Mouse (Mus musculus): Measurements from ENCODE around the gene Zfp865. TPM values are rescaled to one million over a fixed set of nuclear protein-coding genes. Genes with fewer than 3 reads are reported as not detected.
"Not testable (repeated sequence)": the region's sequence is repeated elsewhere in the genome, so short reads cannot be mapped to it uniquely, and the experiment has no call there.

The Zfp865 gene
- polyA plus RNA-seq, 1 experiment from 2014 or later = 6.9 TPM

DNA sequence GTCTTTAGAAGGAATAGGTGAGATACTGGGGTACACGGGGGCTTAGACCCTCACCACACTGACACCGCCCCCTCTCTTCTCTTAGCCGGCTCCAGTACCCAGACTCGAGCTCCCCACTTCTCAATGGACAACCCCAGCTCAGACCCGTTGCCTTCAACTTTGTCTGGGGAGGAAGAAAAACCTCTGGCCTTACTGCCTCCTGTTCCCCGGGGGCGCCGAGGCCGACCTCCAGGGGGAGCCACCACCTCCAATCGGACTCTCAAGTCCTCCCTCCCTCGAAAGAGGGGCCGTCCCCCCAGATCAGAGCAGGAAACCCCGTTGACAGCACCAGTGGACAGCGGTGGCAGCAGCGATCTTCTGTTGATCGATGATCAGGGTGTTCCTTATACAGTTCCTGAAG, 2.8 kb upstream of the Zfp865 start:
- H3K36me3 ChIP-seq = peaks cover 11% of the 10 kb centered on the region
- peaks cover 10% of the 10 kb centered on the region for H3K4me1 ChIP-seq
- H3K9me3 ChIP-seq = no peaks in the 10 kb centered on the region
- 90% methylated on average over 16 of the region's 16 CpGs for WGBS
- H3K9ac ChIP-seq = no peak overlapping the region
- ATAC-seq (ENCODE audit: low FRiP score, low read depth) = no peak
- H3K27me3 ChIP-seq (replicated peaks) = no peaks in the 10 kb centered on the region
- no peak overlapping the region for H3K27ac ChIP-seq
- H3K4me2 ChIP-seq (replicated peaks) = no peak overlapping the region
- H3K4me3 ChIP-seq = no peak overlapping the region

DNA sequence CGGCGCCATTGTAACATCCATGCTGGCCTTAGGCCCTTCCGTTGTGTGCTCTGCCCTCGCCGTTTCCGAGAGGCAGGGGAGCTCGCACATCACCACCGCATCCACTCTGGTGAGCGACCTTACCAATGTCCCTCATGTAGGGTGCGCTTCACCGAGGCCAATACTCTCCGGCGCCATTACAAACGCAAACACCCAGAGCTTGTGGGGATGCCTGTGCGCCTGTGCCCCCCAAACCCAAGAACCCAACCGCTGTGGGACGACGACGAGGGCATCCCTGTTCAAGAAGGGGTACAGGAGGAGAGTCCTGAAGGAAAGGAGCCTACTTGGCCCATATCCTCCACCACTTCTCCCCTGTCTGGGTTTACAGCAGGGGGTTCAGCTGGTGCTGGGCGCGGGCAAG, 2.2 kb upstream of the Zfp865 start:
- Histone ChIP-seq H3K27me3 (replicated peaks) (no peaks in the 10 kb centered on the region), H3K27ac (no peak overlapping the region), H3K36me3 (peaks cover 11% of the 10 kb centered on the region), H3K4me2 (replicated peaks) (no peak overlapping the region), H3K9ac (no peak overlapping the region), H3K9me3 (no peaks in the 10 kb centered on the region), H3K4me3 (no peak overlapping the region), H3K4me1 (peaks cover 10% of the 10 kb centered on the region)
- 97% methylated on average over 21 of the region's 21 CpGs for WGBS
- ATAC-seq (ENCODE audit: low FRiP score, low read depth) = no peak

DNA sequence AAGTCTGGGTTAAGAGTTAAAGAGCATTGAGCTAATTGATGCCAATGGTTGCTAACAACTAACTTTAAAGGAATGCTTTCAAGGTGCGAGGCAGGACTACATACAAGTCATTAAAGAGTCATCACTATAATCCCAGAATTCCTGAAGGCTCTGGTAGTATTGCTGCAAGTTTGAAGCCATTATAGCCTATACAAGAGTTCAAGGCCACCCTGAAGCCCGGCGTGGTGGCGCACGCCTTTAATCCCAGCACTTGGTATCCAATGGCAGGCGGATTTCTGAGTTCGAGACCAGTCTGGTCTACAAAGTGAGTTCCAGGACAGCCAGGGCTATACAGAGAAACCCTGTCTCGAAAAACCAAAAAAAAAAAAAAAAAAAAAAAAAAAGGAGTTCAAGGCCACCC, 600 bp upstream of the Zfp865 start:
- H3K4me1 ChIP-seq = peaks cover 10% of the 10 kb centered on the region
- not testable (repeated sequence) for ATAC-seq (ENCODE audit: low FRiP score, low read depth); H3K27me3 ChIP-seq (replicated peaks); H3K27ac ChIP-seq; H3K9ac ChIP-seq; H3K9me3 ChIP-seq
- WGBS = 28% methylated on average over 8 of the region's 8 CpGs
- peak overlapping the region; percentile 87 for H3K4me3 ChIP-seq
- H3K36me3 ChIP-seq = peaks cover 27% of the 10 kb centered on the region
- peak overlapping the region; percentile 83 for H3K4me2 ChIP-seq (replicated peaks)

DNA sequence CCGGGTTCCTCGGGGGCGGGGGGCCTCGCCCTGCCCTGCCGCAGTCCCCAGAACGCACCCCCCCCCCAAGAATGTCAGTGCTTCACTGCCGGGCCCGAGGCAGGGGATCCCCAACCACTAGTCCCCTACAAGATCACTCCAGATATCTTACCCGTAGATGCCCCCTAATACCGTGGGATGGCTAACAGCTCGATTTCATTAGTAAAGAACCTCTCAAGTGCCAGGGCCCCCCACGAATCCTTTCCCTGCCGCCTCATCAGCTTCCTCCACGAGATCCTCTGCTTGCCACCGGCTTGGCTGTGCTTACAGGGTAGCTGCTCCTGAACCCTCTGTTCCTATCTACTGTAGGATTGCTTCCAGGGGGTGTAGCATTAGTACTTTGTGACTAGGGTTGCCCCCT, 509 bp downstream of the Zfp865 start:
- ATAC-seq (ENCODE audit: low FRiP score, low read depth) = peak; percentile 19
- Histone ChIP-seq H3K27ac (peak overlapping the region; percentile 83), H3K4me3 (peak overlapping the region; percentile 87), H3K27me3 (replicated peaks) (no peaks in the 10 kb centered on the region), H3K4me1 (peaks cover 10% of the 10 kb centered on the region), H3K9me3 (no peaks in the 10 kb centered on the region), H3K4me2 (replicated peaks) (peak overlapping the region; percentile 83), H3K36me3 (peaks cover 28% of the 10 kb centered on the region), H3K9ac (peak overlapping the region; percentile 95)
- WGBS = under 1% methylated on average over 14 of the region's 15 CpGs

DNA sequence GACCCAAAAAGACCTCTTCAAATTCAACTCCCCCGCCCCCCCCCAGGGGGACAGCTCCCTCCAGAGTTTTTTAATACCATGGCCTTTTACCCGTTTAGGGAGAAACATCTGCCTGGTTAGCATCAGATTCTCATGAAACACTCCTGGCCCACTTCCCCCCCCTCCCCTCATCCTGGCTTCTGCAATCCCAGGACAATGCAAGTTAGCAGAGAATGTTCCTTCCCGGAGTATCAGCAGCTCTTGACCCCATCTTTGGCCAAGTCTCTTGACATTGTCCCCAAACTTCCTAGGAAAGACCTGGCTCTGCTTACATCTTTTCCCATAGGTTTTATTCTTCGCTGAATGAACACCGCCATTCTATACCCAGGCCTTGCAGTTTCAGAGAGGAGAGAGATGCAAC, 1.0 kb downstream of the Zfp865 start:
- Histone ChIP-seq H3K9ac (peak overlapping the region; percentile 95), H3K27me3 (replicated peaks) (no peaks in the 10 kb centered on the region), H3K27ac (no peak overlapping the region), H3K4me1 (peaks cover 10% of the 10 kb centered on the region), H3K4me3 (peak overlapping the region; percentile 87), H3K9me3 (no peaks in the 10 kb centered on the region), H3K36me3 (peaks cover 28% of the 10 kb centered on the region), H3K4me2 (replicated peaks) (peak overlapping the region; percentile 83)
- 55% methylated on average over 5 of the region's 5 CpGs for WGBS
- no peak for ATAC-seq (ENCODE audit: low FRiP score, low read depth)

DNA sequence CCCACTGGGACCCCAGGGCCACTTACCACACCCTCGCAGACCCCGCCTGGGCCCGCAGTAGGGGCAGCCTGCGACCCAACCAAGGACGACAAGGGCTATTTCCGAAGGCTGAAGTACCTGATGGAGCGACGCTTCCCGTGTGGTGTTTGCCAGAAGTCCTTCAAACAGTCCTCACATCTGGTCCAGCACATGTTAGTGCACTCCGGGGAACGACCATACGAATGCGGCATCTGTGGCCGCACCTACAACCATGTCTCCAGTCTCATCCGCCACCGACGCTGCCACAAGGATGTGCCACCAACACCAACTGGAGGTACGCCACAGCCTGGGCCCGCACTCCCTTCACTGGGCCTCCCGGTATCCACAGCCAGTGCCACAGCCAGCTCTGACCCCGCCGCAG, 9.4 kb downstream of the Zfp865 start:
- no peak overlapping the region for H3K9ac ChIP-seq
- no peak overlapping the region for H3K4me3 ChIP-seq
- peaks cover 75% of the 10 kb centered on the region for H3K36me3 ChIP-seq
- peaks cover 31% of the 10 kb centered on the region for H3K9me3 ChIP-seq
- no peaks in the 10 kb centered on the region for H3K4me1 ChIP-seq
- H3K27me3 ChIP-seq (replicated peaks) = no peaks in the 10 kb centered on the region
- no peak overlapping the region for H3K27ac ChIP-seq
- no peak for ATAC-seq (ENCODE audit: low FRiP score, low read depth)
- 95% methylated on average over 22 of the region's 22 CpGs for WGBS
- no peak overlapping the region for H3K4me2 ChIP-seq (replicated peaks)

DNA sequence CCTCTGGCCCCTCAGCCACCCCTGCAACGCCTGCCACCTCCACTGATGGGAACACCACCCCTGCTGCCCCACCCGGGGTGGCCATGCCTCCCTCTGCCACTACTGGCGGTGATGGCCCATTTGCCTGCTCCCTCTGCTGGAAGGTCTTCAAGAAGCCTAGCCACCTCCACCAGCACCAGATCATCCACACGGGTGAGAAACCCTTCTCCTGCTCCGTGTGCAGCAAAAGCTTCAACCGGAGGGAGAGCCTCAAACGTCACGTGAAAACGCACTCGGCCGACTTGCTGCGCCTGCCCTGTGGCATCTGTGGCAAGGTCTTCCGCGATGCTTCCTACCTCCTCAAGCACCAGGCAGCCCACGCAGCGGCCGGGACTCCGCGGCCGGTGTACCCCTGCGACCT, 9.8 kb downstream of the Zfp865 start:
- no peak overlapping the region for H3K4me3 ChIP-seq
- no peaks in the 10 kb centered on the region for H3K4me1 ChIP-seq
- peaks cover 31% of the 10 kb centered on the region for H3K9me3 ChIP-seq
- WGBS = 92% methylated on average over 21 of the region's 21 CpGs
- H3K36me3 ChIP-seq = peaks cover 78% of the 10 kb centered on the region
- H3K4me2 ChIP-seq (replicated peaks) = no peak overlapping the region
- no peak overlapping the region for H3K9ac ChIP-seq
- no peak overlapping the region for H3K27ac ChIP-seq
- ATAC-seq (ENCODE audit: low FRiP score, low read depth) = no peak
- no peaks in the 10 kb centered on the region for H3K27me3 ChIP-seq (replicated peaks)

DNA sequence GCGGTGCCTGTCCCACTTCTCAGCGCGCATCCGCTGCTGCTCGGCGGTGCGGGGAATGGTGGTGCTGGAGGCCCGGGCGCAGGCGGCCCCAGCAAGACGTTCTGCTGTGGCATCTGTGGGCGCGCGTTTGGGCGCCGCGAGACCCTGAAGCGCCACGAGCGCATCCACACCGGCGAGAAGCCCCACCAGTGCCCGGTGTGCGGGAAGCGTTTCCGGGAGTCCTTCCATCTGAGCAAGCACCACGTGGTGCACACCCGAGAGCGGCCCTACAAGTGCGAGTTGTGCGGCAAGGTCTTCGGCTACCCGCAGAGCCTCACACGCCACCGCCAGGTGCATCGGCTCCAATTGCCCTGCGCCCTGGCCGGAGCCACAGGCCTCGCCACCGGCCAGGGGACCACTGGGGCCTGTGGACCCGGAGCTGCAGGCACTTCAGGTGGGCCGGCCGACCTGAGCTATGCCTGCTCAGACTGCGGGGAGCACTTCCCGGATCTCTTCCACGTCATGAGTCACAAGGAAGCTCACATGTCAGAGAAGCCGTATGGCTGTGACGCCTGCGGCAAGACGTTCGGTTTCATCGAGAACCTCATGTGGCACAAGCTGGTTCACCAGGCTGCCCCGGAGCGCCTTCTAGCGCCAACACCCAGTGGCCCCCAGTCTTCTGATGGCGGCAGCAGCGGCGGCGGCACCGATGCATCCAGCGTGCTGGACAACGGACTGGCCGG, 10.5 kb downstream of the Zfp865 start:
- Histone ChIP-seq H3K9ac (no peak overlapping the region), H3K9me3 (peaks cover 31% of the 10 kb centered on the region), H3K27me3 (replicated peaks) (no peaks in the 10 kb centered on the region), H3K4me1 (no peaks in the 10 kb centered on the region), H3K4me2 (replicated peaks) (no peak overlapping the region), H3K4me3 (no peak overlapping the region), H3K27ac (no peak overlapping the region), H3K36me3 (peaks cover 85% of the 10 kb centered on the region)
- no peak for ATAC-seq (ENCODE audit: low FRiP score, low read depth)
- WGBS = 80% methylated on average over 63 of the region's 63 CpGs

DNA sequence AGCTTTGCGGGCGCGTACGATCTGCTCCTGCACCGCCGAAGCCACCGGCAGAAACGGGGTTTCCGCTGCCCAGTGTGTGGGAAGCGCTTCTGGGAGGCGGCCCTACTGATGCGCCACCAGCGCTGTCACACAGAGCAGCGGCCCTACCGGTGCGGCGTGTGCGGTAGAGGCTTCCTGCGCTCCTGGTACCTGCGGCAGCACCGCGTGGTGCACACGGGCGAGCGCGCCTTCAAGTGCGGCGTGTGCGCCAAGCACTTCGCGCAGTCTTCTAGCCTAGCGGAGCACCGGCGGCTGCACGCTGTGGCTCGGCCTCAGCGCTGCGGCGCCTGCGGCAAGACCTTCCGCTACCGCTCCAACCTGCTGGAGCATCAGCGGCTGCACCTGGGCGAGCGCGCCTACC, 11.3 kb downstream of the Zfp865 start:
- Histone ChIP-seq H3K27me3 (replicated peaks) (no peaks in the 10 kb centered on the region), H3K27ac (no peak overlapping the region), H3K9ac (no peak overlapping the region), H3K4me1 (no peaks in the 10 kb centered on the region), H3K4me3 (no peak overlapping the region), H3K4me2 (replicated peaks) (no peak overlapping the region), H3K9me3 (peaks cover 31% of the 10 kb centered on the region), H3K36me3 (peaks cover 91% of the 10 kb centered on the region)
- 69% methylated on average over 46 of the region's 46 CpGs for WGBS
- ATAC-seq (ENCODE audit: low FRiP score, low read depth) = 0 out of 2 replicates have a peak, but pooled peaks have one; percentile 5

DNA sequence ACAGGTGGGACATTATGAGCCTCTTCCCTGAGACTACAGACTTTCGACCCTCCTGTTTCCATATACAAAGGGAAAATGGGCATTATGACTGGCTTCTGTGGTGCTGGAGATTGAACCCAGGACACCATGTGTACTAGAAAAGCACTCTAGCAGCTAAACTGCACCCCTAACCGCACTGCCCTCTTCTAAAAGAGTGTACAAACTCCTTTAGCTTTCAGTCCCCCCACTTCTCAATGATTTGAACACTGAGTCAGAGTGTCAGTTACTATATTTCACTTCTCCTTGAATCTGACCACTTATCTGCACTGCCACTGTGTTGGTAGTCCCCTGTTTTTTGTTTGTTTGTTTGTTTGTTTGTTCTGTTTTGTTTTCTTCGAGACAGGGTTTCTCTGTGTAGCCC, 13.6 kb downstream of the Zfp865 start, which contains the start of gene 4632433K11Rik:
TSS of gene 4632433K11Rik (plus strand) at position 301 of the 400 bp plus-strand sequence.
- H3K4me1 ChIP-seq = no peaks in the 10 kb centered on the region; the same call in 1 of the 2 replicates
- peaks cover 73% of the 10 kb centered on the region for H3K36me3 ChIP-seq
- WGBS = 89% methylated on average over 3 of the region's 3 CpGs
- no peak for ATAC-seq (ENCODE audit: low FRiP score, low read depth)
- peaks cover 31% of the 10 kb centered on the region for H3K9me3 ChIP-seq
- no peak within 1 kb of the TSS for H3K4me3 ChIP-seq
- H3K9ac ChIP-seq = no peak within 1 kb of the TSS
- no peaks in the 10 kb centered on the region for H3K27me3 ChIP-seq (replicated peaks)
- H3K27ac ChIP-seq = no peak within 1 kb of the TSS
- H3K4me2 ChIP-seq (replicated peaks) = no peak within 1 kb of the TSS

DNA sequence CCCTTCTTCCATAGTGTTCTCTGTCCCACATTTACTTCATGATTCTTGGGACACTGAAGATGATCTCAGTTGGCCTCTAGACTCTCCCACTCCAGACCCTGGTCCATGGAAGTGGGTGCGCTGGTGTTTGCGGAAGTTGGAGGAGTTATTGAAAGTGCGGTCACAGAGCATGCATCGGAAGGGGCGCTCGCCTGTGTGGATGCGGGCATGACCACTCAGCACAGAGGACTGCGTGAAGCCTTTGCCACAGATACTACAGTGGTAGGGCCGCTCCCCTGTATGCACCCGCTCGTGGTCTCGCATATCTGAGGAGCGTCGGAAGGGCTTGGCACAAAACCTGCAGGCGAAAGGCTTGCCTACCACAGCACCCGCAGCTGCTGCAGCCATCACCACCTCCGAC, 15.5 kb downstream of the Zfp865 start:
- WGBS = 94% methylated on average over 17 of the region's 17 CpGs
- Histone ChIP-seq H3K4me2 (replicated peaks) (no peak overlapping the region), H3K36me3 (peaks cover 55% of the 10 kb centered on the region), H3K4me1 (no peaks in the 10 kb centered on the region; the same call in 1 of the 2 replicates), H3K27ac (no peak overlapping the region), H3K9me3 (peaks cover 15% of the 10 kb centered on the region), H3K27me3 (replicated peaks) (no peaks in the 10 kb centered on the region), H3K9ac (no peak overlapping the region), H3K4me3 (no peak overlapping the region)
- no peak for ATAC-seq (ENCODE audit: low FRiP score, low read depth)

DNA sequence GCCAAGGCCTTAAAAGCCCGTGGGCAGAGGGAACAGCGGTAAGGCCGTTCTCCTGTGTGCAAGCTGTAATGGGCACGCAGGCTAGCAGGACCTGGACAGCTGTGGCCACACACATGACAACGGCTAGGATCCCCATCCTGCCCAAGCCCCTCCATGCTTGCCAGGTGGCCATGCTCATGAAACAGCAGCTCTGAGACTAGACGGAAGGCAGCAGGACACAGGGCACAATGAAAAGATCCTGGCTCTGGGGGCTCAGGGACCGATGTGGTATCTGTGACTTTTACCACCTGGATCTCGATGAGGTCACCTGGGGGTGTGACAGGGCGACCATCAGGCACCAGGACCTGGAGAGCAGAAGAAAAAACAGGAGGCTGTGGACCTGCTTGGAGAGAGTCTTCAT, 16.0 kb downstream of the Zfp865 start:
- ATAC-seq (ENCODE audit: low FRiP score, low read depth) = no peak
- H3K36me3 ChIP-seq = peaks cover 50% of the 10 kb centered on the region
- H3K27ac ChIP-seq = no peak overlapping the region
- no peaks in the 10 kb centered on the region for H3K27me3 ChIP-seq (replicated peaks)
- WGBS = 92% methylated on average over 9 of the region's 9 CpGs
- H3K9ac ChIP-seq = no peak overlapping the region
- H3K9me3 ChIP-seq = peaks cover 10% of the 10 kb centered on the region
- H3K4me2 ChIP-seq (replicated peaks) = no peak overlapping the region
- no peaks in the 10 kb centered on the region; the same call in 1 of the 2 replicates for H3K4me1 ChIP-seq
- no peak overlapping the region for H3K4me3 ChIP-seq

DNA sequence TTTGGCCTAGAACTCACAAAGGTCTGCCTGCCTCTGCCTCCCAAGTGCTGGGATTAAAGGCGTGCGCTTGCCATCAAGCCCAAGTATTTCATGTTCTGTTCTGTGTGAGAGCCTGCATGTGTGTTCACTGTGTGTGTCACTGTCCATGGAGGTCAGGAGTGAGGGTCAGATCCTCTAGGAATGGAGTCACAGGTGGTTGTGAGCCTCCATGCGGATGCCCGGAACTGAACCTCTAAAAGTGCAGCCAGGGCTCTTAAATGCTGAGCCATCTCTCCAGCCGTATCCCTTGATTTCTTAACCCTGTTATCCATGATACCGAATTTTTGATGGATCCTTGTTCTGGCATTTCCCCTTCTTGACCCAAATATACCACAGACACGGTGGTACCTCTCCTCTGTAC, 16.9 kb downstream of the Zfp865 start:
- Histone ChIP-seq H3K4me2 (replicated peaks) (no peak overlapping the region), H3K27ac (no peak overlapping the region), H3K9ac (no peak overlapping the region), H3K4me1 (no peaks in the 10 kb centered on the region; the same call in 1 of the 2 replicates), H3K27me3 (replicated peaks) (no peaks in the 10 kb centered on the region), H3K36me3 (peaks cover 41% of the 10 kb centered on the region), H3K9me3 (peaks cover 2% of the 10 kb centered on the region; the same call in 1 of the 2 replicates), H3K4me3 (no peak overlapping the region)
- 94% methylated on average over 7 of the region's 7 CpGs for WGBS
- no peak for ATAC-seq (ENCODE audit: low FRiP score, low read depth)
